Mouse (Mus musculus): ENCODE data around the gene Camkv. TPM values are rescaled to one million over a fixed set of nuclear protein-coding genes. Genes with fewer than 3 reads are reported as not detected.

Camkv gene
- polyA plus RNA-seq, 1 experiment, result not detected

DNA sequence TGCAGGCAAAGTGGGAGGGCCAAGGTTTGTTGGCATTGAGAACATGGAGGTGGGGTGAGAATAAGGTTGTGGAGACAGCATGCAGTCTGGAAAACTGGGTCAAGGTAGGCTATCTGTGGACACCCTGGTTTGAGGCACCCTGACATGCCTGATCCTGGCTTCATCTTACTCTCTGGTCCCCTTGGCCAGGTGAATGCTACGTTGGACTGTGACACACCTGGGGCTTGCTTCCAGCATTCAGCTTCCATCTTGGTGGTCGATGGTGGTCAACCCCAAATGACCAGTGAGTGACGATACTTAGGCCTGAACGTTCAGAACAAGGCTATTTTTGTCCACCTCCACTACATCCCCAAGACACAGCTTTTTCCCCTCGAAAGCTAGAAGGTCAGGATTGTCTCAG is 60.6 kb downstream of the Camkv start, which contains the start of gene Gm20662:
Gene Gm20662 (plus strand): TSS at position 301 of the 400 bp plus-strand sequence.
- no peak within 1 kb of the TSS for H3K4me3 ChIP-seq (ENCODE audit: insufficient read depth, low read length)
- TF ChIP-seq CTCF (IDR thresholded peaks at IDR 0.05; ENCODE audit: borderline replicate concordance, insufficient read depth, low read length), result no peak
- no peak for TF ChIP-seq POLR2A (IDR thresholded peaks at IDR 0.05; ENCODE audit: low read depth, low read length)
- no peak within 1 kb of the TSS for H3K27ac ChIP-seq (ENCODE audit: insufficient read depth, low read length)
- H3K4me1 ChIP-seq (ENCODE audit: control insufficient read depth, insufficient read depth, low read length), result no peaks in the 10 kb centered on the region

Other genes with a start within 250 kb of the Camkv start
- 68.0 and 88.1 TPM in 2 replicates for gene Sema3f, start 225.2 kb upstream of the Camkv start, polyA plus RNA-seq (2011; ENCODE audit: insufficient read length, low read depth, missing spikeins)
- 199 and 248 TPM in 2 replicates for gene Rbm5, start 164.7 kb upstream of the Camkv start, polyA plus RNA-seq (2011; ENCODE audit: insufficient read length, low read depth, missing spikeins)
- 83.3 and 87.1 TPM in 2 replicates for gene Rbm6, start 62.4 kb upstream of the Camkv start, polyA plus RNA-seq (2011; ENCODE audit: insufficient read length, low read depth, missing spikeins)
- 6.4 and 8.7 TPM in 2 replicates for gene Mon1a, start 47.5 kb upstream of the Camkv start, polyA plus RNA-seq (2011; ENCODE audit: insufficient read length, low read depth, missing spikeins)
- 0.61 and 1.6 TPM in 2 replicates for gene Mst1r, start 28.8 kb upstream of the Camkv start, polyA plus RNA-seq (2011; ENCODE audit: insufficient read length, low read depth, missing spikeins)
- not detected in 2 replicates for gene Actl11, start 7.2 kb upstream of the Camkv start, polyA plus RNA-seq (2011; ENCODE audit: insufficient read length, low read depth, missing spikeins)
- 11.1 and 13.5 TPM in 2 replicates for gene Traip, start 14.5 kb downstream of the Camkv start, polyA plus RNA-seq (2011; ENCODE audit: insufficient read length, low read depth, missing spikeins)
- gene Uba7, start 39.8 kb downstream of the Camkv start, polyA plus RNA-seq (2011; ENCODE audit: insufficient read length, low read depth, missing spikeins), result 18.8 and 27.3 TPM in 2 replicates
- gene Gm20661, start 47.4 kb downstream of the Camkv start, polyA plus RNA-seq (2011; ENCODE audit: insufficient read length, low read depth, missing spikeins), result 0.75 and 1.2 TPM in 2 replicates
- 15.0 and 21.0 TPM in 2 replicates for gene Inka1, start 50.2 kb downstream of the Camkv start, polyA plus RNA-seq (2011; ENCODE audit: insufficient read length, low read depth, missing spikeins)
- gene Cdhr4, start 56.8 kb downstream of the Camkv start, polyA plus RNA-seq (2011; ENCODE audit: insufficient read length, low read depth, missing spikeins), result 2.1 and 4.0 TPM in 2 replicates
- not detected in 2 replicates for gene Gm20662, start 60.7 kb downstream of the Camkv start, polyA plus RNA-seq (2011; ENCODE audit: insufficient read length, low read depth, missing spikeins)
- 54.9 and 57.9 TPM in 2 replicates for gene Ip6k1, start 66.8 kb downstream of the Camkv start, polyA plus RNA-seq (2011; ENCODE audit: insufficient read length, low read depth, missing spikeins)
- gene Gmppb, start 113.6 kb downstream of the Camkv start, polyA plus RNA-seq (2011; ENCODE audit: insufficient read length, low read depth, missing spikeins), result 32.3 and 33.5 TPM in 2 replicates
- gene Amigo3, start 117.5 kb downstream of the Camkv start, polyA plus RNA-seq (2011; ENCODE audit: insufficient read length, low read depth, missing spikeins), result 3.0 and 3.4 TPM in 2 replicates
- gene Mst1, start 144.8 kb downstream of the Camkv start, polyA plus RNA-seq (2011; ENCODE audit: insufficient read length, low read depth, missing spikeins), result not detected in 2 replicates
- gene Rnf123, start 147.7 kb downstream of the Camkv start, polyA plus RNA-seq (2011; ENCODE audit: insufficient read length, low read depth, missing spikeins), result 26.4 and 31.4 TPM in 2 replicates
- 53.4 and 63.9 TPM in 2 replicates for gene Apeh, start 158.9 kb downstream of the Camkv start, polyA plus RNA-seq (2011; ENCODE audit: insufficient read length, low read depth, missing spikeins)

All from embryonic fibroblast, embryonic 13.5 days (primary cell).